ENCODE assay signal across 15 mouse cellular contexts in genomic region chr6:147243655-147244054, GRCm38 (mm10). TPM values are rescaled to one million over a fixed set of nuclear protein-coding genes. Genes with fewer than 3 reads are reported as not detected.
DNase-seq lines count a peak whose midpoint lies in the region; ATAC-seq and TF ChIP-seq lines count a peak whose summit lies in the region.
"Had no signal": no experiment of that assay in that cellular context is flagged by ENCODE, and none has a peak within 500 bp of the region (broad histone marks: within the 10 kb centered on the region; RNA-seq: fewer than 3 reads in every experiment).

No protein-coding gene starts in this region.

- intact Hi-C loops in gastrocnemius, postnatal 14 days (cut with DNase I; ENCODE audit: low total_unique reads), result loop anchor here (10.0 kb wide), 1 partner anchor 229 kb away; no protein-coding TSS in a partner anchor

- H3K9ac ChIP-seq in hindbrain, postnatal 0 days (replicated peaks; ENCODE audit: low read length), result no peak overlapping the region
- H3K9ac ChIP-seq: embryonic facial prominence, embryonic 13.5 days had no signal

- 58% methylated on average over 5 of the region's 5 CpGs for WGBS in hindbrain, postnatal 0 days

- TF ChIP-seq POLR2A in testis, adult 2 months (IDR thresholded peaks at IDR 0.05; ENCODE audit: control insufficient read depth, low read depth, low read length), result no peak

- no peaks in the 10 kb centered on the region for H3K9me3 ChIP-seq in hindbrain, postnatal 0 days (ENCODE audit: low read length)
- H3K9me3 ChIP-seq: embryonic facial prominence, embryonic 13.5 days; heart, embryonic 10.5 days had no signal

- no peaks in the 10 kb centered on the region for H3K27me3 ChIP-seq in testis, adult 2 months (ENCODE audit: control insufficient read depth, insufficient read depth, low read length)
- no peaks in the 10 kb centered on the region for H3K27me3 ChIP-seq in hindbrain, postnatal 0 days (ENCODE audit: insufficient read depth, low read length)
- H3K27me3 ChIP-seq: embryonic facial prominence, embryonic 13.5 days had no signal

- no peaks in the 10 kb centered on the region for H3K36me3 ChIP-seq in testis, adult 2 months (ENCODE audit: control insufficient read depth, insufficient read depth, low read length)
- no peaks in the 10 kb centered on the region for H3K36me3 ChIP-seq in hindbrain, postnatal 0 days (ENCODE audit: insufficient read depth, low read length)
- H3K36me3 ChIP-seq: embryonic facial prominence, embryonic 13.5 days; heart, embryonic 10.5 days had no signal

- no peak overlapping the region for H3K4me2 ChIP-seq in hindbrain, postnatal 0 days (ENCODE audit: low read depth, low read length)
- H3K4me2 ChIP-seq: embryonic facial prominence, embryonic 13.5 days had no signal

- no peak for TF ChIP-seq CTCF in testis, adult 2 months (IDR thresholded peaks at IDR 0.05; ENCODE audit: control insufficient read depth, insufficient read depth, insufficient replicate concordance, low read depth, low read length)
- TF ChIP-seq CTCF in hindbrain, postnatal 0 days (IDR thresholded peaks at IDR 0.05; ENCODE audit: low read depth), result no peak

- peak overlapping the region; percentile 48 for H3K27ac ChIP-seq in testis, adult 2 months (ENCODE audit: control insufficient read depth, insufficient read depth, low read depth, low read length)
- no peak overlapping the region for H3K27ac ChIP-seq in hindbrain, postnatal 0 days
- H3K27ac ChIP-seq: embryonic facial prominence, embryonic 13.5 days; heart, embryonic 10.5 days had no signal

- peak; percentile 17 for DNase-seq in embryo, embryonic 11 days
- DNase-seq in embryo, embryonic 10 days (ENCODE audit: low spot score), result no peak
- DNase-seq in testis, postnatal 14 days (ENCODE audit: low spot score), result no peak
- peak; percentile 18 for DNase-seq in hindbrain, postnatal 0 days (ENCODE audit: low spot score)
- no peak for DNase-seq in thymus, postnatal 0 days (ENCODE audit: low spot score)
- DNase-seq in gastrocnemius, postnatal 14 days, result no peak
- DNase-seq: kidney, adult 9 months; left cerebral cortex, postnatal 4 days; thymus, postnatal 36 days had no signal

- peak overlapping the region; percentile 66; the same call in 1 of the 2 replicates for H3K4me3 ChIP-seq in testis, adult 2 months (ENCODE audit: control insufficient read depth, low read depth, low read length)
- no peak overlapping the region for H3K4me3 ChIP-seq in hindbrain, postnatal 0 days (ENCODE audit: low read length)
- H3K4me3 ChIP-seq: embryonic facial prominence, embryonic 13.5 days; heart, embryonic 10.5 days had no signal

- no peak for ATAC-seq in hindbrain, postnatal 0 days
- no peak for ATAC-seq in activated CD4-positive, CD25-positive, alpha-beta regulatory T cell, adult 4 months

- H3K4me1 ChIP-seq in testis, adult 2 months (ENCODE audit: control insufficient read depth, insufficient read depth, low read length), result no peaks in the 10 kb centered on the region; the same call in 1 of the 2 replicates
- no peaks in the 10 kb centered on the region for H3K4me1 ChIP-seq in hindbrain, postnatal 0 days (ENCODE audit: insufficient read depth, low read length)
- H3K4me1 ChIP-seq: embryonic facial prominence, embryonic 13.5 days; heart, embryonic 10.5 days had no signal

RNA-seq across cellular contexts. Expression of gene Pthlh, which starts 20.3 kb away (rescaled TPM):
- 0.07 and 0.22 TPM in 2 replicates for polyA plus RNA-seq in testis, adult 2 months (2012; rRNA removed)
- total RNA-seq in hindbrain, postnatal 0 days (2014; rRNA removed), result 3.2 and 6.1 TPM in 2 replicates
- 4.5 and 4.8 TPM in 2 replicates for polyA plus RNA-seq in hindbrain, postnatal 0 days (2015; fragmentation: Nextera tagmentation; extraction: Ambion mirVana)
- polyA plus RNA-seq in activated CD4-positive, CD25-positive, alpha-beta regulatory T cell, adult 4 months (2017; shearing (Covaris generic)), result not detected
- polyA plus RNA-seq in thymus, postnatal 0 days (2015; fragmentation: Nextera tagmentation; extraction: Ambion mirVana), result 3.1 and 3.3 TPM in 2 replicates
- 1 to 10 TPM in 1 of 2 experiments, under 1 TPM in 1; 0.33 to 3.3 TPM for total RNA-seq in gastrocnemius, postnatal 14 days (2021)
- total RNA-seq: hematopoietic stem cell, adult 5-6 weeks had no signal
- polyA plus RNA-seq: liver, embryonic 16.5 days had no signal

Comparison
In these comparisons a context has a peak if more than half of its experiments do, and no peak if none do; other contexts are left out.
1. DNase-seq: peak in embryo, embryonic 11 days (single experiment) and hindbrain, postnatal 0 days (single experiment); none in embryo, embryonic 10 days (single experiment), testis, postnatal 14 days (single experiment), thymus, postnatal 0 days (single experiment) and gastrocnemius, postnatal 14 days (single experiment).